Mouse (Mus musculus): Measurements from ENCODE around the gene Zfand4.
"Not testable (repeated sequence)": the region's sequence is repeated elsewhere in the genome, so short reads cannot be mapped to it uniquely, and the experiment has no call there.

Gene Zfand4

DNA sequence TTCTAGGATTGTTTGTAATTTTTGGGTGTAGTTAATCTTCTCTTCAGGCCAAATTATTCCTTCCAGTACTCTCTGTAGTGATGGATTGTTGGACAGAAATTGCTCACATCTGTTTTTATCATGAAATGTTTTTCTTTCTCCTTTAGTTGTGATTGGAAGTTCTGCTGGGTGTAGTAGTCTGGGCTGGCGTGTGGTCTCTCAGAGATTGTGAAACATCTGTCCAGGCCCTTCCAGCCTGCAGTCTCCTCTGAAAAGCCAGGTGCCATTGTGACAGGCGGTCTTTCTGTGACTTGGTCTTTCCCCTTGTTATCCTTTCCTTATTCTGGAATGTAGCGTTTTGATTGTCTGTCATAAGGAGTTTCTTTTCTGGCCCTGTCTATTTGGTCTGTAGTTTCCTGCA lies 55.2 kb downstream of the Zfand4 start:
- DNase-seq (ENCODE audit: low spot score in 2 of 2), result no peak

- no peak for DNase-seq (ENCODE audit: low spot score in 2 of 2)
Measured at GRCm38 (mm10) chr6:116326641-116327040, 62.6 kb downstream of the Zfand4 start.

- DNase-seq (ENCODE audit: low spot score in 2 of 2), result peak in 1 of 2 experiments; percentile 44
Measured at GRCm38 (mm10) chr6:116331396-116331795, 67.4 kb downstream of the Zfand4 start.

DNA sequence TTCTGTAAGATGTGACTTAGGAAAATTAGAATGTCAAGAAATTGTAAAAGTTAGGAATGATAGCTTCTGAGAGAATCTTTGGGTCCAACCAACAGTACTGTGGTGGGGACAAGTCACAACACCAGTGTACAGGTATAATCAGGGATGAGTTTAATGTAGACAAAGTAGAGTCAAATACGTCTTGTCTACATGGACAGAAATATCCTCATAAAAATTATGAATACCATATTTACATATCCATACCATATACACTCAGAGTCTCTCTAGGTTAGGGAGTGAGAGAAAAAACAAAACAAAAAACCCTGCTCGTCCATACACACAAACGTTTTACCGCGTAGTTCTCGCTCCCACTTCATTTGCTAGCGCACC lies 73.4 kb downstream of the Zfand4 start:
- no peak for DNase-seq (ENCODE audit: low spot score in 2 of 2)

GRCm38 (mm10) chr6:116337835-116338501 lies 73.9 kb downstream of the Zfand4 start, which contains the start of gene March8:
TSS of gene March8 (plus strand) at chr6:116338024.
- peak; percentile 91 to 92 for DNase-seq (ENCODE audit: low spot score in 2 of 2)

- DNase-seq (ENCODE audit: low spot score in 2 of 2), result no peak
Measured at GRCm38 (mm10) chr6:116338520-116338919, 74.5 kb downstream of the Zfand4 start.

DNA sequence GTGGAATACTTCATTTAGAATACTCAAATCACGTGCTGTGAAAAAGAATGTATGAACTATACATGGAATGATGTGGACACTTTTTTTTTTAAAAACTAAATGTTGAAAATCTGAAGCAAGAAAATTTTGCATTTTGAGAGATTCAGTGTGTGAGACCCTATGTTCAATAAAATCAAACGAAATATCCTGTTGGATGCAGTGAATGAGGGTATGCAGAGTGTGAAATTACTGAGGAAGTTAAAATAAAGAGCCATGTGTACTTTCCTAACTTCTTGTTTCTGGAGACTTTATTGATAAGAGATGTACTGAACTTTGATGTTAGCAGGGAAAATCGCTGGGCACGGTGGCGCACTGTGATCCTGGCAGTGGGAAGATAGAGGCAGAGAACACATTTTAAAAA lies 75.1 kb downstream of the Zfand4 start:
- no peak for DNase-seq (ENCODE audit: low spot score in 2 of 2)

DNA sequence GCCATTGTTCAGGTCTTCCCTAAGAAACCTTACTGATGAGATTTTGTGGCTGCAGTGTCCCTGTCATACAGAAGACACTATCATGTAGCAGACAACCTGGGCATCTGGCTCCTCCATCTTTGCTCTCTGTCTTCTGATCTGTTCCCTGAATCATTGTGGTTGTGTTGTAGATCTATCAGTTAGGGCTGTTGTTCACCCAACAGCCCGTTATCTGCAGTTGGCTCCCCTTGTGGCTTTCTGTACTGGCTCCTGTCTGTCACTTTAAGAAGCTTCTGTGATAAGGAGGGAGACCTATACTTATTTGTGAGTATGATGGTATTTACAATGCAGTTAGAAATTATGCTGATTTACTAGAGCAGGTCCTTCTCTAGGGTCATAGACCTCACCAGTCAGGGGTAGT lies 76.5 kb downstream of the Zfand4 start:
- DNase-seq (ENCODE audit: low spot score in 2 of 2), result no peak

DNA sequence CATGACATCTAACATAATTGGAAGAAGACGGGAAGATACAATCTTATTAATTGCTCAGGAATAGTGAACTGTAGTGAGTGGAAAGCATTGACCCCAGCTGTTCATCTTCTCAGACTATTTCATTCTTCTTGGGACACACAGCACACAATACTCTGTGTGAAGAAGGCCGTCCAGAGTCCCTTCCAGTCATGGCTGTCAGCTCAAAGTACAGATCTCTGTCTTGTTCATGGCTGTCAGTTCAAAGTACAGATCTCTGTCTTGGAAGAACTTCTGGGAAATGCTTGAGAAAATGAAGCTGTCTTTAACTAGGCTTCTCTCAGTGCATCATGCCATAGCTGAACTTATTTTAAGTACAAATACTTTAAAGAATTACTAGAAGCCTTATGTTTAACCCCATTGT lies 83.9 kb downstream of the Zfand4 start:
- DNase-seq (ENCODE audit: low spot score in 2 of 2), result no peak

DNA sequence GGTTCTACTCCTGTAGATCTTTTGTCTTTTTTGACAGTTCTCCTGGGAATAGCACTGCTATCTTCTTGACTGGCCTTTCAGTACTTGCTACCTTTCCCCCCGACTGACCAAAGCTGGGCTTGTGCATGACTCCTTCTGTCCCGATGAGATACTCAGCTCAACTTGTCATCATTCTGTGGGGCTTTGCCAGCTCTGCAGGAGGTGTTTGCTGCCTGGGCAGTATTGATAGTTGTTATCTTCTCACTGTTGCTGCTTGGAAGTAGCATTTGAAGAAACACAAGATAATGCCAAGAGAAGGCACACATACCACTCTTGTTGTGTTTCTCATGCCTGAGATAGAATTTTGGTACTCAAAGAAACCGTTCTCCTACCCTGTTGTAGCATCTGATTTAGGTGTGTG lies 86.0 kb downstream of the Zfand4 start:
- no peak for DNase-seq (ENCODE audit: low spot score in 2 of 2)

DNA sequence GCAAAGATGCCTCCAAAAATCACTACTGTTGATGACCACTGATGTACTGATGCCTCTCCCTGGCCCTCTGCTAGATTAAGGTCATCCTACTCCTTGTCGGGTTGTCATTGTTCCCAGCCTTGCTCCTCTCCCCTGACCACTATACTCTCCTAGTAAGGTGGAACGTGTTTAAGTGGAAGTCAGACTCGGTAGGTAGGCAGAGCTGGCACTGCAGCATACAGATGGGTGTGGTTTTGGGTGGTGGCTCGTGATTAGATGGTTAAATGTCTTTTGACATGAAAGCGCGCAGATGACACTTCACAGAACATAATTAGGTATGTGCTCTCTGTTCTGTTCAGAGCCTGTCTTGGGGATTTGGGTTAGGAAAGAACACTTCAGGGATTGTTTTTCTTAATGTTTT lies 86.6 kb downstream of the Zfand4 start:
- DNase-seq (ENCODE audit: low spot score in 2 of 2), result no peak

GRCm38 (mm10) chr6:116351534-116351933 lies 87.5 kb downstream of the Zfand4 start:
- DNase-seq (ENCODE audit: low spot score in 2 of 2), result no peak

GRCm38 (mm10) chr6:116353428-116353827 lies 89.4 kb downstream of the Zfand4 start:
- no peak for DNase-seq (ENCODE audit: low spot score in 2 of 2)

GRCm38 (mm10) chr6:116356311-116356947 lies 92.4 kb downstream of the Zfand4 start:
- not testable (repeated sequence) for DNase-seq (ENCODE audit: low spot score in 2 of 2)

DNA sequence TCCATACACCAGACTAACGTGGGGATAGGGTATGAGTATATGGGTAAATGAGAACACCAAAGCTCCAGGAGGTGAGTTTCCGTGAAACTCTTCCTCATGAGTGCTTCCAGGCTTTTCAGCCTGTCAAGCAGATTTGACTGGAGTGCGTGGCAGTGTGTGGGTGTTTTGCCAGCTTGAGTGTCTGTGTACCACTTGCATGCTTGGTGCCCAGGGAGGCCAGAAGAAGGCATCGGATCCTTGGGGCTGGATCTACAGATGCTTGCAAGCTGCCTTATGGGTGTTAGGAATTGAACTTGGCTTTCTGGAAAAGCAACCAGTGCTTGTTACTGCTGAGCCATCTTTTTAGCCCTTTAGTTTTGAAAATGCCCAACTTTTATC lies 92.9 kb downstream of the Zfand4 start:
- no peak for DNase-seq (ENCODE audit: low spot score in 2 of 2)

DNA sequence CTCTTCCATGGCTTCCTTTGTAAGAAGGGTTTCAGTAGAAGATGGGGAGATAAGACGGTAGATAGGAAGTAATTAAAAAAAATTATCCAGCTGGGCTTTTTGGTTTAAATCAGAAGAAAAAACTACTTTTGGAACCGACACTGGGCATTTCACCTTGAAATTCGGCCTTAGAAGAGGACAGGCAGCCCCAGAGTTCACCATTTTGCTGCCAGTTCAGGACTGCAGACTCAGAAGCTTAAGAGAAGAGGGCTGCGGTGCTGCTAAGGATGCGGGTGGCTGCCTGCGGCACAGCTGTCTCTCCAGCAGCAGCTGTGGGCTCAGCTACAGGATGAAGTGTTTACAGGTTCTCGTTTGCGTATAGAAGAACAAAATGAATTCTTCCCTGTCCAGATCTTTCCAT lies 94.0 kb downstream of the Zfand4 start:
- DNase-seq (ENCODE audit: low spot score in 2 of 2), result no peak

GRCm38 (mm10) chr6:116359256-116359655 lies 95.2 kb downstream of the Zfand4 start:
- no peak for DNase-seq (ENCODE audit: low spot score in 2 of 2)

DNA sequence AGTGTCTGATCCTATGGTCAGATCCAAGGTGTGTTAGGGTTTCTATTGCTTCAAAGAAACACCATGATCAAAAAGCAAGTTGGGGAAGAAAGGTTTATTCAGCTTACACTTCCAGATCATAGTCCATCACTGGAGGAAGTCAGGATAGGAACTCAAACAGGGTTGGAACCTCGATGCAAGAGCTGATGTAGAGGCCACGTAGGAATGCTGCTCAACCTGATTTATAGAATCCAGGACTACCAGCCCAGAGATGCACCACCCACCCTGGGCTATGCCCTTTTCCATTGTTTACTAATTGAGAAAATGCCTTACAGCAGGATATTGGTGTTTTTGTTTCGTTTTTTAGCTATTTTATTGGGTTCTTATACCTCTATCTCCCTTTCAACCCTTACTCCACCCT lies 97.4 kb downstream of the Zfand4 start:
- DNase-seq (ENCODE audit: low spot score in 2 of 2), result no peak

- DNase-seq (ENCODE audit: low spot score in 2 of 2), result no peak
Measured at GRCm38 (mm10) chr6:116361993-116362392, 98.0 kb downstream of the Zfand4 start.

GRCm38 (mm10) chr6:116367971-116368370 lies 103.9 kb downstream of the Zfand4 start:
- no peak for DNase-seq (ENCODE audit: low spot score in 2 of 2)

DNA sequence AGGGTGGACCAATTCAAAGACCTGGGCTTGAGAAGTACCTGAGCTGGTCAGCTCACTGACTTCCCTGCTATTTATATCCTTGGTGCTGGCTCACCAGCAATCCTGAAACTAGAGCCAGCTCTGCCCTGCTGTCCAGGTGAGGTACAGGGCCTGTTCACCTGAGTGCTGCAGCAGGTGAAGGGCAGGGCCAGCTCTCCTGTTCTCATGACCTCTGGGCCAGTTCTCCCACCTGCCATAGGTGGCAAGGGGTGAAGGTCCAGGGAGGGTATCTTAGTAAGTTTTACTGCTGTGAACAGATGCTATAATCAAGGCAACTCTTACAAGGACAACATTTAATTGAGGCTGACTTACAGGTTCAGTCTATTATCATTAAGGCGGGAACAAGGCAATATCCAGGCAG lies 105.8 kb downstream of the Zfand4 start:
- DNase-seq (ENCODE audit: low spot score in 2 of 2), result no peak

- no peak for DNase-seq (ENCODE audit: low spot score in 2 of 2)
Measured at GRCm38 (mm10) chr6:116370216-116370976, 106.4 kb downstream of the Zfand4 start.

DNA sequence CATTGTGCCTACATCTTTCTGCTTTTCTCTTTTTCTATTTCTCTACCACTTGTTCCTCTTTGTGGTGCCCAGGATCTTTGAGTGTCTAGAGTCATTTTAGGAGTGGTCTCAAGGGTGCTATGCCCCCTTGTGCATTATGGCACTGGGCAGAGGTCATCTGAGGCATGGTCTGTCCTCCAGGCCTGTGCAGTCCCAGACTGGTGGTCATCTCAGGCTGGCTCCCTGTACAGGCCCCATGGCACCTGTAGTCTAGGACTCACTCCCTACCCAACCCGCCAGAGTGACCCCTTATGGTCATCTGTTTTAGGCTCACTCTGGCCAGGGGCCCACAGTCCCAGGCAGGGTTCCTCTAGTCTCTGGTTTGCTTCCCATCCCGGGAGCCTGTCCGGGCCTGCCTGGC lies 107.5 kb downstream of the Zfand4 start:
- no peak for DNase-seq (ENCODE audit: low spot score in 2 of 2)

Data from right cerebral cortex, postnatal 10 days (tissue).